Mouse (Mus musculus): Measurements from ENCODE around the gene Asgr1.
"Not testable (repeated sequence)": the region's sequence is repeated elsewhere in the genome, so short reads cannot be mapped to it uniquely, and the experiment has no call there.

Gene Asgr1

DNA sequence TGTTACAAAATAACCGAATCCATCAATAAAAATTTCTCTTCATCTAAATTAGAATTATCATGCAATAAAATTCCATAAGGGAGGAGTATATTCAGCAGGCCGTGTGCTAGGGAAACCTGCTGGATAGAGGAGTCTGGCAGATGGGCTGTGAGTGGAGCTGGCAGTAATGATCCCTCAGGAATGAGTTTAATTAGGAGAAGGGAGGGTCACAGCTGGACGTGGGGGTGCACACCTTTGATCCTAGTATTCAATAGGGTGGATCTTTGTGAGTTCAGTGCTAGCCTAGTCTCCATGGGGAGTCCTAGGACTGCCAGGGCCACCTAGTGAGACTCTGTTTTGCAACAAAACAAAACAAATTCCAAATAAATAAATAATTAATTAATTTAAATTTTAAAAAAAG is 14.4 kb downstream of the Asgr1 start:
- DNase-seq (ENCODE audit: low read depth): no peak

GRCm38 (mm10) chr11:70070057-70070456 is 16.2 kb downstream of the Asgr1 start:
- no peak for DNase-seq (ENCODE audit: low read depth)

DNA sequence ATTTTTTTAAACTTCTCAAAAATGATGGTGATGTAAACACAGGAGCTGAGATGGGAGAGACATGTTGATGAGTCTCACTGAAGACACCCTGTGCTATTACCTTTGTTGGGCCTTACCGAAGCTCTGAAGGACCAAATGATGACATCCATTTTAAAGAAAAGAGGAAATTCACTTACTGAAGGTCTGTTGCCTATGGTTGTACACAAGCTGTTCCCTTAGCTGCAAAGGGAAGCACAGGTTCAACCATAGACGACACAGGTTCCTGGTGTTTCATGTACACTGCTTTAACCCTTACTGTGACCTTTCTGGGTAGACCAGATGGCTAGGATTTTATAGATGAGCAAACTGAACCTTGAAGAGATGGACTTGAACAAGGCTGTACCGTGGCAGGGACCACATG is 16.7 kb downstream of the Asgr1 start:
- DNase-seq (ENCODE audit: low read depth): not testable (repeated sequence)

- DNase-seq (ENCODE audit: low read depth): peak; percentile 81
These were observed 20.6 kb downstream of the Asgr1 start for GRCm38 (mm10) chr11:70074379-70075071.

GRCm38 (mm10) chr11:70075581-70075980 is 21.7 kb downstream of the Asgr1 start:
- no peak for DNase-seq (ENCODE audit: low read depth)

- DNase-seq (ENCODE audit: low read depth): no peak
These were observed 23.6 kb downstream of the Asgr1 start for GRCm38 (mm10) chr11:70077441-70077840.

DNA sequence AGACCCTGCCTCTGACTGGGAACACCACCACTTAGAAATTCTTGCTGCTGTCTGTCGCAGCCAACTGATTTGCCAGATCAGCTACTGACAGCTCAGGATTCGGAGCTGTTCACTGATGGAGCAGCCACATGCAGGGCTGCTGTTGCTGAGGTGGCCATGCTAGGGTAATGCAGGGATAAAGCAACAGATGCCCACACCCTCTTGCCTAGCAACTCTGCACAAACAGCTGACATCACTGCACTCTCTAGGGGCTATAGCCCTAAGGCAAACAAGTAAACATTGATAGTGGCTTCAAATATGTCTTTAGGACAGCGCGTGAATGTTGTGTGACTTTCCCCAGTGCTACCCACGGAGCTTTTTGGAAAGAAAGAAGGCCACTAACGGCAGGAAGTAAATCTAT is 25.3 kb downstream of the Asgr1 start:
- DNase-seq (ENCODE audit: low read depth): no peak

GRCm38 (mm10) chr11:70079928-70080327 is 26.0 kb downstream of the Asgr1 start:
- no peak for DNase-seq (ENCODE audit: low read depth)

- no peak for DNase-seq (ENCODE audit: low read depth)
These were observed 27.1 kb downstream of the Asgr1 start for GRCm38 (mm10) chr11:70080803-70081590.

DNA sequence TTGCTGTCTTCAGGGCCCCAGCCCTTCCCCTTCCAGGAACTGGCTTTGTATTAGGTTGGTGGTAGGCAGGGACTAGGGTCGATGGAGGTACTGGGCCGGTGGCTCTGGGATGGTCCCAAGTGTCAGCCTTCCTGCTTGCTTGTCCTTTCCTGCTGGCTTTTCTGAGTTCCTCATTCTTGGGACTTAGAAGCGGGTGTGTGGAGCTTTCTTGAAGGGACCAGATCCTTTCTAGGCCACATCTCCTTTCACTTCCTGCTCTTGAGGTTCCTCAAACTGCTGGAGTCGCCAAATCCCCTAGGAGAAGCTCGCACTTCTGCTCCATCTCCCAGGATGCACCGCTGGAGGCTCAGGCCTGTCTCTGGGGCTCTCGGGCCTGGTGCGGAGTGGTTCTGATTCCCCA is 30.7 kb downstream of the Asgr1 start:
- DNase-seq (ENCODE audit: low read depth): no peak

DNA sequence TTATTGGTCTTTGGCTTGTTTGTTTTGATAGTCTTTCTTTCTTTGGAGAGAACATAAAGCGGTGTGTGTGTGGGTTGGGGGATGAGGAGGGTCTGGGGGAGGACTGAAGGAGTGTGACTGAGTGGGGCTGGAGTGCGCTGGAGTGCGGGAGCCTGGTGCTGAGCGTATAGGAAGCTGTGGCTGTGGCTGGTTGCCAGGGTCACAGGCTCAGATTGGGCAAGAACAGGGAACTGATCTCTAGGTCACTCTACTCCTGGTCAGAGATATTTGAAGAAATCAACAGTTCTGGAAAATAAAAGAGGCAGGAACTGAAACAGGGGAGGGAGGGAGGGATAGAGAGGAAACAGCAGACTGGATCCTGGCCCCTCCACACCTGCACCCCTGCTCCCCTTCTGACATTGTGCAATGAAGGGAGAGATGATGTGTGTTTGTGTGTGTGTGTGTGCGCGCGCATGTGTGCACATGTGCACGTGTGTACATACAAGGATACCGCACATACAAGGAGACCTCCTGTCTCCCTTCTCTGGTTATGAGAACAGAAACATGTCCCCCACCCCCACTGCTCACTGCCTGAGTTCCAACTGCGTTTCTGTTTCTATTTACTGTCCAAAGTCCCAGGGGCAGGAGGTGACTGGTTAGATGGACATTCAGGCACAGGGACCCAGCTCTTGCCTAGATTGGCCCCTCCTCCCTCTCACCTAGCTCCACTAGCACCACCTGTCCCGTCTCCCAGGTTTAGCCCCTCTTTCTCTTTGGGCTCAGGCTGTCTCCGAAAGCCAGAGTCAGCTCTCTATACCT is 38.3 kb downstream of the Asgr1 start, which contains the start of gene Asgr2:
TSS of gene Asgr2 (plus strand) at position 659 of the 798 bp plus-strand sequence.
- no peak for DNase-seq (ENCODE audit: low read depth)

DNA sequence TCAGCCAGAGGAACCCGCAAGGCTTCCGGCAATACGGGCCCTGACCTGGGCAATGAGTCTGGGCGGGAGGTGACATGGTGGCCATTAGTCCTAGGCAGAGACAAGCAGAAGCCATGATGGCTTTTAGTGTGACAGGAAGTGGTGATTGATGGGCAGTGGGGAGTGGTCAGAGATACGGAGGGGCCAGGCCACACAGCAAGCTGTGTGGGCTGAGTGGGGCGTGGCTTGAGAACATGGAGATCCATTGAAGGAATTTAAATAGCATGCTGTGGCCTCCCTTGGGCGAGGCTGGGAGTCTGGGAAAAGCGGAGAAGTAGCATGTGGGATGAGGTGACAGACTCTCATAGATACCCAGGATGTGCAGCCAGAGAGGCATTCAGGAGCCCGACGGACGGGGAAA is 43.5 kb downstream of the Asgr1 start:
- no peak for DNase-seq (ENCODE audit: low read depth)

DNA sequence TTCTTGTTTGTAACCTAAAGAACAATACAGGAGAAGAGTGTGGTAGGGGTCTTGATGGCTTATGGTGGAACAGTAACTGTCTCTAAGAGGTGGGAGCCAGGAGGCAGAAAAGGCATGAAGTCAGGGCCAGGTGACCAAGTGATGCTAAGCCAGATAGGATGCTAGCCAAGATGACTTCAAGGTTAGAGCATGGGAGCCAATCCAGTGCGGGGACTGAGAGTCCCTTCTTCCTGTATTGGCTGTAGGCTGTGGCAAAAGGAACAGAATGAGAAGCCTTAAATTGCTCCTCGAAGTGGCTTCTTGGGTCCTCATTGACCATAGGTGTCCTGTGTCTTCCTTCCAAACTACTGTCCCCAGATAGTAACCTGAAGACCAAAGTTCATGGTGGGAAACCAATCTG is 45.2 kb downstream of the Asgr1 start:
- no peak for DNase-seq (ENCODE audit: low read depth)

DNA sequence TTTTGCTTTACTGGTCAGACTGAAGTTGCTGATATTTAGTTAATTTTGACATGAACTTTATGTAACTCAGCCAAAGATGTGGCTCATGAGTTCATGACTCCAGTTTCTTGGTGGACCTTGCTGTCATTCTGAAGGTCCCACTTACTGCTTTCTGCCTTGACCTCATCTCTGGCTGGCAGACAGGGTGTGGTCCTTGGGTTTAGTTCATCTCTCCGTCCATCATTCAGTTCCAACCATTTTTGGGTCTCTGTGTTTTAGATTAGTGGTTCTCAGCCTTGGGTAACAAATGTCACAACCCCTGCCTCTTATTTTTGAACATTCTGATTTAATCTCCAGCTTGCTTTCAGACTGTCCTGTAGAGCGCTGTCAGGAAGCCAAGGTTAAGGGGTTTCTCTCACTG is 45.9 kb downstream of the Asgr1 start:
- no peak for DNase-seq (ENCODE audit: low read depth)

GRCm38 (mm10) chr11:70103701-70104315 is 49.9 kb downstream of the Asgr1 start:
- no peak for DNase-seq (ENCODE audit: low read depth)

- DNase-seq (ENCODE audit: low read depth): no peak
These were observed 53.2 kb downstream of the Asgr1 start for GRCm38 (mm10) chr11:70107085-70107484.

Measured in fibroblast of lung, adult 2 months (primary cell).